Mouse (Mus musculus): ENCODE results near the gene Tmem50a.

DNA sequence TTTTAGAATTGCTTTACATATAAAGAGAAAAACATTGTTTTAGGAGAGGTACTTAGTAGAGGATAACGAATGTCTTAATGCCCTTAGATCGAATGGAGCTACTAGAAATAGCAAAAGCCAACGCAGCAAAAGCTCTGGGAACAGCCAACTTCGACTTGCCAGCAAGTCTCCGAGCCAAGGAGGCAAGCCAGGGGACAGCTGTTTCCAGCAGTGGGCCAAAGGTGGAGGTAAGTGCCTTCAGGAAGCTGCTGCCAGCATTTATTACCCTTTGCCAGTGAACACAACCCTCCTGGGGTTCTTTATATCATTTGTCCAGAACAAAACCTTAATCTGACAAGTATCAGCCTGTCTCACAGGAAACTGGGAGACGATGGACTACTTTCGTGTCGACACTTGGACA, 10.4 kb upstream of the Tmem50a start:
- TF ChIP-seq CTCF (IDR thresholded peaks at IDR 0.05; ENCODE audit: borderline replicate concordance, insufficient read depth, low read length) (no peak), POLR2A (IDR thresholded peaks at IDR 0.05; ENCODE audit: low read depth, low read length) (no peak)
